Mouse (Mus musculus) lung, postnatal 4 days (tissue): Measurements from ENCODE around the gene C87436.

Experiments
- DNase-seq, 2 experiments: peaks; one replicate each; pipeline ENCODE4 v3.0.0; 2021

Gene C87436

GRCm38 (mm10) chr6:86431531-86431930 lies 6.6 kb upstream of the C87436 start:
- no peak for DNase-seq

- no peak for DNase-seq
These were observed 4.5 kb upstream of the C87436 start for GRCm38 (mm10) chr6:86433696-86434095.

GRCm38 (mm10) chr6:86437711-86438110 lies 463 bp upstream of the C87436 start:
- peak; percentile 66 to 67 for DNase-seq

DNA sequence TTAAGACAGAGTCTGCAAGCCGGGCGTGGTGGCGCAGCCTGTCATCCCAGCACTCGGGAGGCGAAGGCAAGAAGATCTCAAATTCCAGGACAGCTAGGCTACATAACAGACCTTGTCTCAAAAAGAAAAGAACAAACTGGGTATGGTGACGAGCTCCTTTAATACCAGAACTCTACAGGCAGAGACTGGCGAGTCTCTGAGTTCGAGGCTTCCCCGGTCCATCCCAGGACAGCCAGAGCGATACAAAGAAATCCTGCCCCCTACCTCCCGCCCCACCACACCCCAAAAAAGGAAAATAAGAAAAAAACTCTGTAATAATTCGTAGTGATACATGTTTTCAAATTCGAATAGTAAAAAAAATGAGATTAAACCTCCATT lies 934 bp downstream of the C87436 start:
- no peak for DNase-seq

DNA sequence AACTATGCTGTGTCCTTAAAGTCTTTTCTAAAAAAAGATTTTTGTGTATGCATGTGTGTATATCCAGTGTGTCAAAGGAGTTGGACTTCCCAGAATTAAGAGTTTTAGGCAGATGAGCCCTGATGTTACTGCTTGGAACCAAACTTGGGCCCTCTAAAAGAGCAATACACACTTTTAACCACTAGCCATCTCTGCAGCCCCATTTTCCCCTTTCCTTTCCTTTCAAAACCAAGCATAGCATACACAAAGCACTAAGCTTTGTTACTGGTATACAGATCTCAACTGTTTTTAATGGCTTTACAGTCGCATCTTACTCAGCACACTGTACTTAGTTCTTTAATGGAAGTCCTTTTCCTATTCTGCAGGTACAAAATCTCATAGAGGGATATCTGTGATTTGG lies 1.4 kb downstream of the C87436 start:
- no peak for DNase-seq

GRCm38 (mm10) chr6:86441571-86441970 lies 3.4 kb downstream of the C87436 start:
- no peak for DNase-seq

- no peak for DNase-seq
These were observed 7.4 kb downstream of the C87436 start for GRCm38 (mm10) chr6:86445551-86445950.

DNA sequence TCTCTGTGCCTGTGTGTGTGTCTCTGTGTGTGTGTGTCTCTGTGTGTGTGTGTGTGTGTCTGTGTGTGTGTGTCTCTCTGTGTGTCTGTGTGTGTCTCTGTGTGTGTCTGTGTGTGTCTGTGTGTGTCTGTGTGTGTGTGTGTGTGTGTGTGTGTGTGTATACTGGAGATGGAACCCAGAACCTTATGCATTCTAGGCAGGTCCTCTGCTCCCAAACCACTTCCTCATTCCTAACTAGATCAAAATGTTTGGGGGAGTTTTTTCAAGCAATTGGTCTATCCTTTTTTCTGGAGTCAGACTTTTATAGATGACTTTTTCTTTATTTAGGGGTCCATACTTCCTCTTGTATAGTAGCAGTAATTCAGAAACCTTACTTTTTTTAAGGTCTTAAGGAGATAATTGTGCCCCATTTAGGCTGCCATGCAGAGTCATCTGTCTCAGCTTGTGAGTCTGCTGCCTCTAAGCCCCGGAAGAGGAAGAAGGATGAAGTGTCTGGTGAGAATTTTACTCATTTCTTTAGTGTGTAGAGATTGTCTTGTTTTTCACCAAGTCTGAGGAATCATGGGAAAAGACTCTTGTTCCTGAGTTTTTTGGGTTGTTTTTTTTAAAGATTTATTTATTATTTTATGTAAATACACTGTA lies 8.9 kb downstream of the C87436 start:
- no peak for DNase-seq

DNA sequence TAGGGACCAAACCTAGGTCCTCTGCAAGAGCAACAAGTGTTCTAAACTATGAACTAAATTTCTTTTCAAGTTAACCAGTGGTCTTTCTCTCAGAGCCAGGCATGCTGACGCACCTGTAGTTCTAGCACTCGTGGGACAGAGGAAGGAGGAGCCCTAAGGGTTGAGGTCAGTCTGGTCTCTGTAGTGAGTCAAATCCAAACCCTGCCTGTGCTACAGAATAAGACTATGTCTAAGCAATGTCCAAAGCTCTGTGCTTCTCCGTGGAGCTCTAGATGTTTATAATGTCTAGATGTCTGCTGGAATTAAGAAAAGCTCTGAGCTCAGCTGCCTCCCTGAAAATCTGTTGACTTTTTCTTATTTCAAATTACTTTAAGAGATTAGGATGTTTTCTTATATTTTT lies 18.6 kb downstream of the C87436 start:
- DNase-seq: no peak

- DNase-seq: no peak
These were observed 24.9 kb downstream of the C87436 start for GRCm38 (mm10) chr6:86463079-86463478.

GRCm38 (mm10) chr6:86471317-86471716 lies 33.1 kb downstream of the C87436 start:
- DNase-seq: no peak

DNA sequence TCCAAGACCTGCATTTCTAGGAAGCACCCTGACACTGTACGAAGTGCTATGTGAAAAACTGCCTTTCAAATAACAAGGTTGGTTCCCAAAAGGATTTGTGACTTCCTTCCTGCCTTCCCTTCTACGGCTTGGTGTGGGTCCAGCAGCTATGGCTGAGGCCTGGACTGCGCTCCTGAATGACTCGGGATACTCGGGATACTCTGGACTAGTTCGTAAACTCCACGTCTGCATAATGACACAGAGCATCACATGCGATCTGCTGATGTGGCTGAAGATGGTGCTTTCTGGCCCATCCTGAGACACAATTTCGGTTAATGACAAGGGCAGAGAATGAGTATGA lies 33.6 kb downstream of the C87436 start:
- no peak for DNase-seq

GRCm38 (mm10) chr6:86472100-86472955 lies 34.2 kb downstream of the C87436 start:
- peak; percentile 100 for DNase-seq

GRCm38 (mm10) chr6:86473077-86473476 lies 34.9 kb downstream of the C87436 start:
- no peak for DNase-seq

- no peak for DNase-seq
These were observed 35.9 kb downstream of the C87436 start for GRCm38 (mm10) chr6:86474072-86474471.

DNA sequence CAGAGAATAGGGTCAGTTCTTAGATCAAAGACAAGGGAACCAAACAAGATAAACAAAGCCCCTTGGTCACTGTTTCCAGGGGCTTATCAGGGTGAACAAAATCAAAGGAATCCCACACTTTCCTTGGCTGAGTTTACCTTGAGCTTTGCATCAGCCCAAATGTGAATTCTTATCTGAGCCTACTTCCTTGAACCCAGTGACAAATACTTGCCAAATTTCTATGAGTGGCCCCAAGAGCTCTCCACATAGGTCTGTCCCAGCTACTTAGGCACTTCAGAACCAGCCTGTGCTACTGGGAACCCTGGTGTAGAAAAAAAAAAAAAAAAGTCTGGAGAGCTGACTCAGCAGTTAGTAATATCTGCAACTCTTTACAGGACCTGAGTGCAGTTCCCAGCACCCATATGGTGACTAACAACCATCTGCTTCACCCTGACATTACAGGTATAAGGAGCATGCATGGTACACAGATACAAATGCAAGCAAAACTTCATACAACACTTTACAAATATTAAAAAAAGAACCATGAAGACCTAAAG lies 36.5 kb downstream of the C87436 start:
- DNase-seq: no peak

DNA sequence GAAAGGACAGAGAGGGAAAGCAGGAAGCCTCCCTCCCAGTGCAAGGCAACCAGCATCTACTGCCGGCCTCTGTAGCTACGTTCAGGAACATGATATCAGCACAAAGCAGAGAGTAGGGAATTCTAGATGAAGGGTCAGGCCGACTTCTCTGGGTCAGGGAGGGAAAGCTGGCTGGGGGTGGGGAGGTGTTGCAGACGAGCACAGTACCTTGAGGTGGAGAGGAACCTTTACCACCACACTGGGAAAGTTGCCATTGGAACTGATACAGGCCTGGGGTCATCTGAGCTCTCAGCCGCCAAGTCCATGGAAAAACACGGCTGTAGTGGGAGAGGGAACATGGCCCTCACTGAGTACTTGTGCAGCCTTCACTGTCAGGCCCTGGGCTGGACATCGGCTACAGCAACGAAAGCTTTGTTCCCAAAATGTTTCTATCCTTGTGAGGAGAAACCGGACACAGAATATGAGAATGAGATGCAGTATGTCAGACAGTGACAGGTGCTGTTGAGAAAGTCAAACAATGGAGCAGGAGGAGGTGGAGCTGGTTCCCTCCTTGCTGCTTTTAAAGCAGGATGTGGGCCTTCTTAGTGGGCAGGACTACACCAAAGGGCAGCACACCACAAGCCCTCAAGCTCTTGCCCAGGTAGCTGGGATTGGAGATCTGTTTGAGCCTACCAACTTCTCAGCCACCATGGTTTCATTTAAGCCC lies 37.4 kb downstream of the C87436 start:
- DNase-seq: no peak

GRCm38 (mm10) chr6:86476931-86477330 lies 38.8 kb downstream of the C87436 start:
- no peak for DNase-seq

DNA sequence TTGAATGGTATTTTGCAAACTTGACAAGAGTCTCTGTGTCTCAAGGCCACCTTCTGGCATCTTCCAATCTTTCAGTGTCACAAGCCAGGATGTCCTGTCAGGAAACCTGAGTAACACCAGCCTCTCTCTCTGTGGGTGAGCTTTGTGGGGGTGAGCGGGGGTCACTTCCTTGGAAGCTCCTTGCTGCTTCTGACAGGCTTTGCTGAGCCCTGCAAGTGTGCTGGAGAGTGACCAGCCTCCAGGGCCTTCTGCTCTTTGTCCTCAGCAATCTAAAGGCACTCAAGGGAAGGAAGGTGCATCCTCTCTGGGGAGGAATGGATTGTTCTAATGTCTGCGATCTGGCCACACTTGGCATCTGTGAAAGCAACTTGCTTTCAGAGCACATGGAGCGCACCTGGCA lies 41.1 kb downstream of the C87436 start:
- DNase-seq: peak in 1 of 2 experiments; percentile 70

GRCm38 (mm10) chr6:86479816-86480188 lies 41.6 kb downstream of the C87436 start:
- no peak for DNase-seq

DNA sequence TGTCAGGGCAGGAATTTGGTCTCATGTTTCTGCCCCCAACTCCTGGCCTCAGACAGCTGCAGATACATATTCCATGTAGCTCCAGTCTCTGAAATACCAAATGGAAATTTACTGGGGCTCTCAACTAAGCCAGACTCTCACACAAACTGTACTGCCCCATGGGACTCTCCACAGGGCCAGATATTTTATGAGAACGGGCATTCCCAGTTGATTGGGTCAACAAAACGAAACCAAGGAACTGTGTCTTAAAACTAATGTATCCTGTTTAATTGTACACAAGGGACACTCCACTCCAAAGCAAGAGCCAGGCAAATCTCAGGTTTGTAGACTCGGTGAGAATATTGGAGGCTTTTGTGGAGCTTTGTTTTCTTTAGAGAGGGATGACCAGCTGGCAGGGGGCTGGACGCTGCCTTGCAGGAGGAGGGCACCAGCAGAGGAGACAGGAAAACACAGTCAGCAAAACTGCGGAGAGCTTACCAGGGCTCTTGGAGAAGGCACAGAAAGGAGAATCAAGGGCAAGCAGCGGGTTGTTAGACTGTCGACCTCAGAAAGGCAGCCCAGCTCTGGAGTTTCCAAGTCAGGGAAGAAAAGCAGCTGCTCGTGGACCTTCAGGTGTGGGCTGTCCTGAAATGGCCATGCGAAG lies 42.1 kb downstream of the C87436 start:
- peak; percentile 52 to 71 for DNase-seq

DNA sequence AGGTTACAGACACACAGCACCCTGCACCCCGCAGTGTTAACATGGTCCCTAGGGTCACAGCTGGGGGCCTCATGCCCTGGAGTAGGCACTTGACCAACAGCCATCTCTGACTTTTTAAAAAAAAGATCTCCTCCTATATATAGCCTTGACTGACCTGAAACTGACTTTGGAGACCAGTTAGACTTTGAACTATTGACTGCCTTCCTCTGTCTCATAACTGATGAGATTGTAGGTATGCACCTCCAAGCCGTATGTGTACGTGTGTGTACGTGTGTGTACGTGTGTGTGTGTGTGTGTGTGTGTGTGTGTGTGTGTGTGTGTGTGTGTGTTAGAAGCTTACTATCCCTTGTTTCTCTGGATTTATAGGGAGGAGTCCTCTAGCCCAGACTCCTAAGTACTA lies 43.7 kb downstream of the C87436 start:
- no peak for DNase-seq

- no peak for DNase-seq
These were observed 47.9 kb downstream of the C87436 start for GRCm38 (mm10) chr6:86485943-86486640.
